Mouse (Mus musculus) olfactory bulb, adult 2 months (tissue): ENCODE data around the gene Dnajc12.

Experiments
- CTCF ChIP-seq: fragments of 200-500 bp; IDR thresholded peaks from 2 replicates; pipeline ENCODE4 v1.5.1; 2012; ENCODE audit warnings: low read depth, mild to moderate bottlenecking, low read length, moderate library complexity; ENCODE audit not compliant: insufficient read depth
- POLR2A ChIP-seq: fragments of 200-500 bp; IDR thresholded peaks from 2 replicates; pipeline ENCODE4 v1.6.1; 2012; ENCODE audit warnings: mild to moderate bottlenecking, low read depth, low read length, moderate library complexity; ENCODE audit not compliant: insufficient read depth

GRCm38 (mm10) chr10:63417061-63417460, 34.8 kb downstream of the Dnajc12 start:
- TF ChIP-seq CTCF (no peak), POLR2A (no peak)
